Mouse (Mus musculus) neural tube, embryonic 11.5 days (tissue): ENCODE measurements at regions not wholly inside any gene's neighbourhood (a gene's known extent, or its start where the extent isn't known, plus 50 kb on each side); places are given as distances from the start of the nearest gene placed in this dataset.
"Not testable (repeated sequence)": the region's sequence is repeated elsewhere in the genome, so short reads cannot be mapped to it uniquely, and the experiment has no call there.

ENCODE experiments used
- ATAC-seq: fragments of 200-750 bp; cut with Nextera tagmentation; 2 replicates; pipeline ENCODE4 v1.8.0; 2017; ENCODE audit warnings: moderate number of reproducible peaks, mild to moderate bottlenecking, moderate TSS enrichment, moderate library complexity; ENCODE audit not compliant: insufficient read depth, low FRiP score, low TSS enrichment
- DNase-seq: peaks from one replicate; pipeline ENCODE4 v3.0.0-alpha.2; 2015; ENCODE audit warnings: low spot score
- H3K27ac ChIP-seq: fragments of 300-500 bp; sonication (generic); 2 replicates; pipeline ENCODE4 v1.5.1; 2014; ENCODE audit warnings: low read depth, mild to moderate bottlenecking, low read length
- H3K27me3 ChIP-seq: fragments of 300-500 bp; sonication (generic); 2 replicates; pipeline ENCODE4 v1.6.1; 2014; ENCODE audit warnings: mild to moderate bottlenecking, low read length, mixed read lengths; ENCODE audit not compliant: control insufficient read depth, insufficient read depth
- H3K36me3 ChIP-seq: fragments of 300-500 bp; sonication (generic); 2 replicates; pipeline ENCODE4 v1.6.1; 2014; ENCODE audit warnings: mild to moderate bottlenecking, low read length, moderate library complexity, mixed read lengths; ENCODE audit not compliant: control insufficient read depth, insufficient read depth
- H3K4me1 ChIP-seq: fragments of 300-500 bp; sonication (generic); 2 replicates; pipeline ENCODE4 v1.6.1; 2014; ENCODE audit warnings: low read length, mixed read lengths; ENCODE audit not compliant: control insufficient read depth, insufficient read depth
- H3K4me2 ChIP-seq: fragments of 300-500 bp; sonication (generic); 2 replicates; pipeline ENCODE4 v1.6.1; 2014; ENCODE audit warnings: low read depth, mild to moderate bottlenecking, moderate library complexity
- H3K4me3 ChIP-seq: fragments of 300-500 bp; sonication (generic); 2 replicates; pipeline ENCODE4 v1.5.1; 2014; ENCODE audit warnings: low read depth, low read length
- H3K9ac ChIP-seq: fragments of 300-500 bp; sonication (generic); 2 replicates; pipeline ENCODE4 v1.6.1; 2014; ENCODE audit warnings: mild to moderate bottlenecking, low read length
- H3K9me3 ChIP-seq: fragments of 300-500 bp; sonication (generic); 2 replicates; pipeline ENCODE4 v1.6.1; 2016; ENCODE audit warnings: low read length; ENCODE audit not compliant: control insufficient read depth
- WGBS: fragments of 180-500 bp; shearing (Covaris S2); extraction: QIAGEN DNeasy Blood & Tissue Kit; methylation state at CpG from one replicate; pipeline ENCODE4 v1.1.7; 2014; 5-methylcytosine and 5-hydroxymethylcytosine counted together

DNA sequence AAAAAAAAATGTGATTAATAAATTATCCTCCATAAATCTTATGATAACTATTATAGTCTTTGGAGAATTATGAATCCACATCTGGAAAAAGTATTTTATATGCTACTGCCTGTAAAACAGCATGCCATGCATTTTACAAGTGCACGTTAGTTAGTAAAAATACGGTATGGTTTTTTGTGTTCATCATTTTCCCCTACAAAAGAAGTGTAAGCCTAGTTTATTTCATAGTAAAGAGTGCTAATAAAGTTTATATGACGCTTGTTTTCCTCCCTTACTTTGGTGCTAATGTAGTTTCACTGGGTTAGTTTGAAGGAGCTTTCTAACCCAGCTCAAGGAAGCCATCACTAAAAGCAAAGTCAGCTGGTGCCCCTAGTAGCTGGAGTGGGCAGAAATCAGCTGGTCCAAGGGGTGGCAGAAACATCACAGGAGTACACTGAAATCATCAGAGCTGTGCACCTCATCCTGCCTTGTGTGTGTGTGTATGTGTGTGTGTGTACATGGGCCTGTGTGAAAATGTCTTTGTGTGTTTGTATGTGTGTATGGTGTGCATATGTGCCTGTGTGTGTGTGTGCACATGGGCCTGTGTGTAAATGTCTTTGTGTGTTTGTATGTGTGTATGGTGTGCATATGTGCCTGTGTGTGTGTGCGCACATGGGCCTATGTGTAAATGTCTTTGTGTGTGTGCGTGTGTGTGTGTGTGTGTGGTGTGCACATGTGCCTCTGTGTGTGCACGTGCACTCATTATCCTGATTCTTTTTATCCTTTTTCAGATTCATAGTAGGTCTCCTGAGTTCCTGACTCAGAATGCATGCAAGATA lies 181.6 kb downstream of the Osr1 start:
- DNase-seq (no peak), ATAC-seq (no peak)
- Histone ChIP-seq H3K4me1 (no peaks in the 10 kb centered on the region), H3K9ac (no peak overlapping the region), H3K9me3 (no peaks in the 10 kb centered on the region), H3K36me3 (no peaks in the 10 kb centered on the region), H3K27me3 (no peaks in the 10 kb centered on the region), H3K27ac (no peak overlapping the region), H3K4me3 (no peak overlapping the region), H3K4me2 (no peak overlapping the region)
- 85% methylated on average over 6 of the region's 6 CpGs for WGBS

DNA sequence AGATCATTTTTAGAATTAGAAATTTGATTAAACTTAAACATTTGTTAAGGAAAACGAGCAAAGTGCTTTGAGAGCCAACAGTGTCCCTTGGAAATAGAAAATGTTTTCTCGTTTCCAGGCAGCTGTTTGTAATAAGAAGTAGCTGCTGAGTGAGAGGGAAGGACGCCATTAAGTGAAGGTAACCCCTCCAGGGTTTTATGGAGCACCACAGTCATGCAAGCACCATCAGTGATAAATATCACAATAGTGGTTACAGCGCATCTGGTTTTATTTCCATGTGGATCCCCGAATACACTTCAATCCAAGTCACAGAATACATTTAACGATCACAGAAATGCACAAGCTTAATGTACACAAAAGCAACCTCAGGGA lies 182.1 kb downstream of the Osr1 start:
- no peak overlapping the region for H3K4me2 ChIP-seq
- no peaks in the 10 kb centered on the region for H3K27me3 ChIP-seq
- no peak overlapping the region for H3K9ac ChIP-seq
- H3K36me3 ChIP-seq = no peaks in the 10 kb centered on the region
- H3K9me3 ChIP-seq = no peaks in the 10 kb centered on the region
- no peak for ATAC-seq
- no peaks in the 10 kb centered on the region for H3K4me1 ChIP-seq
- no peak overlapping the region for H3K4me3 ChIP-seq
- DNase-seq = no peak
- H3K27ac ChIP-seq = no peak overlapping the region
- WGBS = 74% methylated on average over 6 of the region's 6 CpGs

DNA sequence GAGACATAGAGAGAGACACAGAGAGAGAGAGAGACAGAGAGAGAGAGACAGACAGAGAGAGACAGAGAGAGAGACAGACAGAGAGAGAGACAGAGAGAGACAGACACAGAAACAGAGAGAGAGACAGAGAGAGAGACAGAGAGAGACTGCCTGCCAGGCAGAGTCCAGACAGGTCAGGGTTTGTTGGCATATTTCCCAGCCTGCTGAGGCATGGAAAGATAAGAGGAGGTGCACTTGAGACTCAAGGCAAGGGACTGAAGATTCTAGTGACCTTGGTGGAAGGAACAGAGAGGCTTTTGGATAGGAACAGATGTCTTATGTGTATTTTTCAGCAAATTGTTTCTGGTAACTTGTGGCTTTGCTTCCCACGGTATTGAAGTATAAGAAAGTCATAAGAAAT lies 186.5 kb downstream of the Osr1 start:
- DNase-seq (no peak), ATAC-seq (no peak)
- Histone ChIP-seq H3K9me3 (no peaks in the 10 kb centered on the region), H3K4me3 (no peak overlapping the region), H3K27ac (no peak overlapping the region), H3K27me3 (no peaks in the 10 kb centered on the region), H3K36me3 (no peaks in the 10 kb centered on the region), H3K4me2 (no peak overlapping the region), H3K9ac (no peak overlapping the region), H3K4me1 (no peaks in the 10 kb centered on the region)
- 71% methylated on average over 1 of the region's 1 CpGs for WGBS

DNA sequence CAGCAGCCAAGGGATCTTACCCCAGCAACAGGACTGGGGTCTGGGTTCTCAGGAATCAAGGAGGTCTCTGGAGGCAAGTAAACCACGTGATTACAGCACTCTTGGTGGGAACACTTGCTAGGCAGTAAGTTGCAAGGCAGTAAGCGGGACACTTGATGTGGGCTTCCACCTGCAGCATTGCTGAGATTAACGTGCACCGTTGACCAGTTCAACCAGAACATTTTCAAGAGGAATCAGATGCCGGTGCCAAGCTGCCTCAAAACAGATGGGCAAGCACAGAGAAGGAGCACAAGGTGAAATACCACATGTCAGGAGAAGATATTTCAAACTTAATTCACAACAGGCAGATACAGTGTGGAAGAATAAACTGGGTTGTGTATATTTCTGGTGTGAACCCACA lies 190.9 kb downstream of the Osr1 start:
- H3K4me3 ChIP-seq = no peak overlapping the region
- no peak overlapping the region for H3K27ac ChIP-seq
- no peaks in the 10 kb centered on the region for H3K36me3 ChIP-seq
- H3K4me2 ChIP-seq = no peak overlapping the region
- H3K9me3 ChIP-seq = no peaks in the 10 kb centered on the region
- H3K4me1 ChIP-seq = no peaks in the 10 kb centered on the region
- no peaks in the 10 kb centered on the region for H3K27me3 ChIP-seq
- DNase-seq (no peak), ATAC-seq (no peak)
- no peak overlapping the region for H3K9ac ChIP-seq
- 47% methylated on average over 5 of the region's 5 CpGs for WGBS

DNA sequence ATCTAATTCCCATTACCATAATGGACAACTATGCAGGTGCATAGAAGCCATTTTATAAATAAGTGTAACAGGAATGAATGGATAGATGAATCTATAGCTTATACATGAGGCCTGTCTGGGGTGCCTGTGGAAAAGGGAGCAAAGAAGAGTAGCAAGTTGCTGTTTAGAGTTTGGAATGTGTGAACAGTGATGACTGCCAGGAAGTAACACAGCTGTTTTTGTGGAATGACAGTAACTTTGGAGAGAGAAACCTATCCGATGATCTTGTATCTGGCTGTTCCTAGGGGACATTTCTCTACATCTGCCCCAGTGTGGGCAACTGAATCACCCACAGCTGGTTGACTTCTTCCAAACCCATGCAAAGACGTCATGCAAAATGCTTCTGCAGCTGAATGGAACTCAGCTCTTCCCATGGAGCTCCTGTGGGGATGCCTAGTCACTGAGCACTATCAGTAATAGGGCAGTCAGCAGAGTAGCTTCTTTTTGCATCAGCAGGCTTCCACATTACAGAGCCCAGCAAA lies 192.4 kb downstream of the Osr1 start:
- H3K4me2 ChIP-seq, DNase-seq, H3K4me1 ChIP-seq, ATAC-seq, H3K27ac ChIP-seq, H3K36me3 ChIP-seq, H3K9ac ChIP-seq, H3K4me3 ChIP-seq, H3K9me3 ChIP-seq, H3K27me3 ChIP-seq: not testable (repeated sequence)
- 71% methylated on average over 2 of the region's 2 CpGs for WGBS

DNA sequence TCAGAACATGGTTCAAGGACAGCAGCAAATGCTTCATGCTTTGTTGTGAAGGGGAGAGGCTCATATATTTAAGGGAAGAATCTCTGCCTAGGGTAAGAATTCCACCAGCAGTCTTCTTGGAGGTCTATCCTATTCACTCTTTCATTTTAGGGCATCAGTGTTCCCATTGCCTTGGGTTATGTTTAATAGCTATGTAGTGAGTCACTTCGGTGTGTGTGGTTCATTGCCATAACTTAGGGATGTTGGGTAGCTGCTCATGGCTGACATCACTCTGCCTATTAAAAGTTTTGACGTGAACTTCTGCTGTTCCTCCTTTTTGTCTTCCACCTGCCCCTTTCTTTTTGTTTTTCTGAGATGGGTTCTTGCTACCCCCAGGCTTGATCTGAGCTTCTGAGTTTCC lies 192.9 kb downstream of the Osr1 start:
- H3K9ac ChIP-seq = no peak overlapping the region
- H3K4me3 ChIP-seq = no peak overlapping the region
- ATAC-seq (no peak), DNase-seq (no peak)
- H3K27ac ChIP-seq = no peak overlapping the region
- no peaks in the 10 kb centered on the region for H3K9me3 ChIP-seq
- no peaks in the 10 kb centered on the region for H3K4me1 ChIP-seq
- no peaks in the 10 kb centered on the region for H3K27me3 ChIP-seq
- H3K36me3 ChIP-seq = no peaks in the 10 kb centered on the region
- WGBS = 93% methylated on average over 2 of the region's 2 CpGs
- H3K4me2 ChIP-seq = no peak overlapping the region

DNA sequence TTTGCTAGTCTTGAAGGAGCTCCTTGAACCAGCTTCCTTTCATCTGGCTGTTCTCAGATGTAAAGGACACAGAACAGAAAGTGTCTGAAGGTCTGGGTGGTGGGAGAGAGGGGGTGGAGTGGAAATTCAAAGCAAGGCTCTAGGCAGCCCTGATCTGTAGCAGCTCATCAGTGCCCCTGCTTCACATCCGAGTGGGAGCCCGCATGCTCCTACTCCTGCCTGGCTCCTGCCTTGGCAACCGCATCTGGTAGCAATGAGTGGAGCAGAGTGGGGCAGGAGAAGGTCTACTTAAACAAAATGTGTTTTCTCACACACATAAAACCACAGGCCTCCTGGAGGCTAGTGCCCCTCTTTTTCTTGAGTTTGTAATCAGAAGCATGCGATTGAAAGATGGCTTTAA lies 201.0 kb downstream of the Osr1 start:
- WGBS = 70% methylated on average over 4 of the region's 4 CpGs
- Histone ChIP-seq H3K36me3 (no peaks in the 10 kb centered on the region), H3K27me3 (no peaks in the 10 kb centered on the region), H3K27ac (no peak overlapping the region), H3K4me1 (no peaks in the 10 kb centered on the region), H3K9me3 (no peaks in the 10 kb centered on the region), H3K9ac (no peak overlapping the region), H3K4me3 (no peak overlapping the region), H3K4me2 (no peak overlapping the region)
- ATAC-seq = no peak
- no peak for DNase-seq

DNA sequence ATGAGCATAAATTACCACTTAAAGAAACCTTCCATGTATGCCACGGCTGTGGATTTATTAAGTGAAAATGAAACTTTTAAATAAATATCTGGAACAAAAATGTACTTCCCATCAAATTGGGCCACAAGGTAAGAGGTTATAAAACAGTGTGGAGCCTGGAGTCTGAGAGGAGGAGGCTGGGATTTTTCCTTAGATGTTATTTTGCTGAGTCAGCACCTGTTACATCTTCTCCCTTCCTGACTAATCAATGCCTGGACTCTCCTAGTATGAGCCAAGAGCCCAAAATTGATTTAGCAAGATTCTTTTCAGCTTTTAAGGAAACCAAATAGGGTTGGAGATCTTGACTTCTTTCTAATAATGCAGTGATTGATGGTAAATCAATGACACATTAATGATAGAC lies 203.0 kb downstream of the Osr1 start:
- Histone ChIP-seq H3K9me3 (no peaks in the 10 kb centered on the region), H3K4me3 (no peak overlapping the region), H3K4me1 (no peaks in the 10 kb centered on the region), H3K27ac (no peak overlapping the region), H3K27me3 (no peaks in the 10 kb centered on the region), H3K4me2 (no peak overlapping the region), H3K9ac (no peak overlapping the region), H3K36me3 (no peaks in the 10 kb centered on the region)
- 93% methylated on average over 1 of the region's 1 CpGs for WGBS
- DNase-seq (no peak), ATAC-seq (no peak)

DNA sequence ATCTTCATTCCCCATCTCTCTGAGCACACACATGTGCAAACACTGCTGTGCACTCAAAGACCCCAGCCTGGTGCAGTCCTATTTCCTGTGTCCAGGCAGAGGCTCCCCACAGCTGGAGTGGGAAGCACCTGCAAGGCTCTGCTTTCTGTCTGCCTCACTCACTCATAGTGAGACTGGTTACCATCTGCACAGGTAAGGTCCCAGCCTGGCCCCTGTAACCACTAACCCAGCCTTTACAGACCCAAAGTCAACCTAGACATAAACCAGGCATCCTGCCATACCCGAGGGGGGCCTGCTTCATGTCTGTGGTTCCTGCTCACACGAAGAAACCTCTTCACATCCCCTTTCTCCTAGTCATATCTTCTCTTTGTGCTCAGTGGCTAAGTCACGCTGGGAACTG lies 232.4 kb downstream of the Osr1 start:
- H3K9ac ChIP-seq = no peak overlapping the region
- no peaks in the 10 kb centered on the region for H3K36me3 ChIP-seq
- H3K27me3 ChIP-seq = no peaks in the 10 kb centered on the region
- no peak overlapping the region for H3K4me3 ChIP-seq
- H3K4me1 ChIP-seq = no peaks in the 10 kb centered on the region
- DNase-seq = no peak
- no peak overlapping the region for H3K4me2 ChIP-seq
- no peak overlapping the region for H3K27ac ChIP-seq
- ATAC-seq = no peak
- WGBS = 81% methylated on average over 3 of the region's 3 CpGs
- no peaks in the 10 kb centered on the region for H3K9me3 ChIP-seq
